Mouse (Mus musculus) liver, embryonic 14.5 days (tissue): ENCODE data around the gene Rpn1.

Source experiments
- CTCF ChIP-seq: IDR thresholded peaks from 2 replicates; pipeline ENCODE4 v1.5.1; 2016; ENCODE audit warnings: antibody characterized with exemption, low read depth, control low read depth
- EP300 ChIP-seq: IDR thresholded peaks from 2 replicates; pipeline ENCODE4 v1.6.1; 2016; ENCODE audit warnings: antibody characterized with exemption, low read depth

DNA sequence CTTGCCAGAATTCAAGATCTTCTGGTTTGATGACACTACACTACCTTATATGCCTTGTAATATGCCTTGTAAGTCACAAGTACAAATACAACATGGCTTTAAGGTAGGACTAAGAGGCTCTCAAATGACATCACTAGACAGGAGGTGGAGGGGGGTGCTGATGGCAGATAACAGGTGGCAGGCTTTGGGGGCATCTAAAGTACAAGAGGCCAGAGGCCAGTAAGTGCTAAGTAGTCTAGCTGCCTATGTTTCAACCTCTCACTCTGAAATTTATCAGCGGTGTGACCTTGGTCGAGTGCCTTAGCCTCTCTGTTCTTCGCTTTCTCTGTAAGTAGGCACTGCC is 40.1 kb upstream of the Rpn1 start:
- TF ChIP-seq CTCF (no peak), EP300 (no peak)
